Mouse (Mus musculus): ENCODE results near the gene Btbd35f8.
"Not testable (repeated sequence)": the region's sequence is repeated elsewhere in the genome, so short reads cannot be mapped to it uniquely, and the experiment has no call there.

Btbd35f8 gene

GRCm38 (mm10) chrX:34450224-34450623, at the start of gene Btbd35f8:
Gene Btbd35f8, plus strand, starts transcription at chrX:34450524.
- DNase-seq: not testable (repeated sequence)

Measured in right cerebral cortex, postnatal 25 days (tissue).